Mouse (Mus musculus): ENCODE data around the gene Sap25.
"Not testable (repeated sequence)": the region's sequence is repeated elsewhere in the genome, so short reads cannot be mapped to it uniquely, and the experiment has no call there.

The Sap25 gene

GRCm38 (mm10) chr5:137641054-137641453, at the start of gene Sap25:
Sap25 (plus strand) TSS chr5:137641334.
- no peak for DNase-seq (ENCODE audit: extremely low spot score)

- DNase-seq (ENCODE audit: extremely low spot score) = no peak
These were observed 45.2 kb upstream of the Sap25 start for GRCm38 (mm10) chr5:137595921-137596320.

DNA sequence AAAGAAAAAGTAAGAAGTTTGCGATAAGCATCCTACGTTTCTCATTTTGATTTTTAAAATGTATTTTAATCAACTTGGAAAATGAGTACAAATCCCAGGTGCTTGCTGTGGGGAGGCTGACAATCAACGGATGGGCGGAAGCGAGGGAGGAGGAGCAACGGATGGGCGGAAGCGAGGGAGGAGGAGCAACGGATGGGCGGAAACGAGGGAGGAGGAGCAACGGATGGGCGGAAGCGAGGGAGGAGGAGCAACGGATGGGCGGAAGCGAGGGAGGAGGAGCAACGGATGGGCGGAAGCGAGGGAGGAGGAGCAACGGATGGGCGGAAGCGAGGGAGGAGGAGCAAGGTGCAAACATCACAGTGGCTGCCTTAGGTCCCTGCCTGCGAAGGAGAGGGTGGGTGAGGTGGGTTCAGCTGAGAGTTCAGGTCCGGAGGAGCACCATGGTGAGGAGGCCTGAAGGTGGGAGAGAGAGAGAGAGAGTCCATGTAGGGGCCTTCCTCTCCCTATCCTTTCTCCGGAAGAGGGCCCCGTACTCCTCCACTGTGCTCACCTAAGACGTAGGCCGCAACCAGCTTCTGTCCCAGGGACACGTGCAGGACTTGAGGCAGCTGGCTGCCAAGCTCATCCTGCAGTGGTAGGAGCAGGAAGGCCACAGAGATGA, 44.4 kb upstream of the Sap25 start:
- no peak for DNase-seq (ENCODE audit: extremely low spot score)

DNA sequence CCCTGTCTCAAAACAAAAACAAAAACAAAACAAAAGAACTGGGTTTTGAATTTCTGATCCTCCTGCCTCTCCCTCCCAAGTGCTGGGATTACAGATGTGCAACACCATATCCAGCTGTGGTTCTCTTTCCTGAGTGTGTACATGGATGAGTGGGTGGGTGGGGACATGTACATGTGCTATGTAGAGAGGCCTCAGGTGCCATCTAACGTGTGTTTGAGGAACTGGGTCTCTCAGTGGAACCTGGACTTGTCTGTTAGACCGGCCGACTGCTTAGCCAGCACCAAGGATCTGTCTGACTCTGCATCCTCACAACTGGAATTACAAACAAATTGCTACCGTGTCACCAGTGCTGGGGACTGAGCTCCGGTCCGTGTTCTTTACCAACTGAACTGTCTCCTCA, 43.5 kb upstream of the Sap25 start:
- DNase-seq (ENCODE audit: extremely low spot score) = no peak

GRCm38 (mm10) chr5:137598100-137598826, 42.9 kb upstream of the Sap25 start:
- DNase-seq (ENCODE audit: extremely low spot score) = no peak

- no peak for DNase-seq (ENCODE audit: extremely low spot score)
These were observed 41.5 kb upstream of the Sap25 start for GRCm38 (mm10) chr5:137599600-137599999.

GRCm38 (mm10) chr5:137600281-137600618, 40.9 kb upstream of the Sap25 start:
- peak; percentile 59 for DNase-seq (ENCODE audit: extremely low spot score)

DNA sequence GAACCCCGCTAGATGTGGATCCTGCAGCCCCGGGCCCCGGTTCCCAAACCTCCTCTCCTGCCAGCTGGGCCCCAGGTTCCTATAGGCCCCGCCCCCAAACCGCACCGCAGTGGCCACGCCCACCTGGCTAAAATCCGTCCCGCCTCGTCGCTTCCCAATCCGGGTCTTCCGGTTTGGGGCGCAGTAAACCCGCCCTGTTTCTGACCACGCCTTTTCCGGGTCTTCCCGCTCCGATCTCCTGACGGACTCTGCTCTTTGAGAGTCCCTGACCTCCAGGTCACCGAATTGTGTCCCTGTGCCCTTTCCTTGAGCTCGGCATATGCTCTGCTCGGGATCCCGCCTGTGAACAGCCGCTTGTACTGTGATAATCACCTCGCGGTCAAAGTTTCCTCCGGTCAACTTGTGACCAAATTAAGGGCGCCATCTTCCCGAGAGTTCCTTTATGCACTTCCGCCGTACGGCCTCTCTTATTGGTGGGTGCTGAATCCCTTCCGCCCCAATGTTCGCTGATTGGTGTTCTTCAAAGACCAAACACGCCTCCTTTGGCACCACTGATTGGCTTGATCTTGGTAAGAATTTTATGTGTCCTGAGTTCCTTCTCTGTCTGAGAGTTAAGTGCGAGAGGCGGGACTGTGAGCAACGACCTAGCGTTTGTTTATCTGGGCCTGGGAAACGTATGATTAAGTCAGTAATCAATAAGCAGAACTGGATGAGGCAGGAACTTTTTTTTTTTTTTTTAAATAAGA, 40.3 kb upstream of the Sap25 start, which contains the start of gene Mospd3:
TSS of gene Mospd3 (minus strand) at position 440 of the 746 bp plus-strand sequence.
- DNase-seq (ENCODE audit: extremely low spot score) = peak; percentile 97

DNA sequence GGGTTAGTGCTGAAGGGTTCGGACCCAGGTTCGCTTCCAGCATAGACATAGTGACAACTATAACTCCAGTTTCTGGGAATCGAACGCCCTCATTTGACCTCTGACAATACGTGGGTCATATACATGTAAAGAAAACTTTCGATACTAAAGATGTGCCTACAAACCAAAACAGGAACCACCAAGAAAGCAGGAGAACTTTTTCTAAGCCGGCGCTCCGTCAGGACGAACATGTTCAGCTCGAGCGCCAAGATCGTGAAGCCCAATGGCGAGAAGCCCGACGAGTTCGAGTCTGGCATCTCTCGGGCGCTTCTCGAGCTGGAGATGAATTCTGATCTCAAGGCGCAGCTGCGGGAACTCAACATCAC, 39.8 kb upstream of the Sap25 start:
- DNase-seq (ENCODE audit: extremely low spot score) = no peak

DNA sequence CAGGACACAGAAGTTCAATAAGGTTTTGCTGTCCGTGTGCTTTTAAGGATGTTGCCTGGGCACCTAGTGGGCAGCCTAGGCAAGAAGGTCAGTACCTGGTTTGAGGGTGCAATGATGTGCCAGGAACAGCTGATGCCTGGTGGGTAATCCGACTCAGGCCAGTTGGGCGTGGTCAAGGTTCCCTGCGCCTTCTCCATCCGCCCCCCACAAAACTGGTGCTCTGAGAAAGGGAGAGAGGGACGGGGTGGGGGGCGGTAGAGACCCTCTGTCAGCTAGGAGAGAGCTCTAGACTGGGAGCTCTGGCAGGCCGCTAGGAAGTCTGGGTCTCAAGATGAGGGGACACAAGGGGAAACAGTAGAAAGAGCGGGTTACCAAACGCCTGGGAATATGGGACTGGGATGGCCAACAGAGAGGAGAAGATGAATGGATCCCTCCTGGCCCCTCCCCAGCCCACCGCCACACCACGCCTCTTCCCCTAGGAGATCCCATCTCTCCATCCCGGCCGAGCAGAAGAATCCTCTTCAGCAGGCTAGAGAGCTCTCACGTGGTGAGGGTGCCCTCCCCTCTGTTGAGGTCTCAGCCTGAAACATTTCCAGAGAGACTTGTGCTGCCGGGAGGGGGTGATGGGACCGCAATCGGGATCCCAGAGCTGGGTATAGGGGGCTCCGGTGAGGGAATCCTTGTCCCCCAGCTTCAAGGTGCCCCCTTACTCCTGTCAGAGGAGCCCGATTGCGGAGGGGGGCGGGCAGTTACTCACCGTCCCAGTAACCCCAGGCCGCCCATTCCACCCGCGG, 33.1 kb upstream of the Sap25 start:
- DNase-seq (ENCODE audit: extremely low spot score) = no peak

- no peak for DNase-seq (ENCODE audit: extremely low spot score)
These were observed 32.4 kb upstream of the Sap25 start for GRCm38 (mm10) chr5:137608654-137609190.

GRCm38 (mm10) chr5:137609292-137609691, 31.8 kb upstream of the Sap25 start:
- no peak for DNase-seq (ENCODE audit: extremely low spot score)

DNA sequence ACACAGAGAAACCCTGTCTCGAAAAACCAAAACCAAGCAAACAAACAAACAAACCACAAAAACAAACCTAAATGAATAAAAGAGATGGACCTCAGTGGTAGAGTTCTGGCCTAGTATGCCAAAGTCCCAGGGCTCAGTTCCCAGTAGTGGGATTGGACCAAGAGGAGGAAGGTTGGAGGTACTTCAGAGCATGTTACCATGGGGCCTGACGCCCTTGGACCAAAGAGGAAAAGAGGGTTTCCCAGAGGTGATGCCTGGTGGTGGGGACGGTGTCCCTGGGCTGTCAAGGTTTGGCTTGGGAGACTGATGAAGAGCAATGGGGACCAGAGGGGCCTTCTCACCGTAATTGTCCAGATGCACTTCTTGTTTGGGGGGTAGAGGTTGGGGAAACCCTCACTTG, 31.1 kb upstream of the Sap25 start:
- DNase-seq (ENCODE audit: extremely low spot score) = no peak

- DNase-seq (ENCODE audit: extremely low spot score) = peak; percentile 87
These were observed 30.4 kb upstream of the Sap25 start for GRCm38 (mm10) chr5:137610548-137611244.

DNA sequence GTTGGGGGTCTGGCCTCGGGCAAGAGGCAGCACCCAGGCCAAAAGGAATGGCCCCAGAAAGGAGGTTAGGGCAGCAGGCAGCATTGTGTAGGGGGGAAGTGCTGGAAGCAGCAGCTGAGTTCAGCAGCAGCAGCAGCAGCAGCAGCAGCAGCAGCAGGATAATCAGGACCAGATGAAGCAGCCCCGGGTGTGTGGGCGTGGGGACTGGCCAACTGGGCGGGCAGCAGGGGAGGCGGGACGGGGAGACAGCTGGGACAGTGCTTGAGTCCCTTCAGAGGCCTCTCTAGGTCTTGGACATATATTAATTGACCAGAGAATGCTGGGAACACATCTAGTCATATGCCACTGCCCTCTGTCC, 29.9 kb upstream of the Sap25 start:
- peak; percentile 82 for DNase-seq (ENCODE audit: extremely low spot score)

GRCm38 (mm10) chr5:137613076-137613475, 28.1 kb upstream of the Sap25 start:
- no peak for DNase-seq (ENCODE audit: extremely low spot score)

- DNase-seq (ENCODE audit: extremely low spot score) = no peak
These were observed 27.6 kb upstream of the Sap25 start, which contains the start of gene Pcolce for GRCm38 (mm10) chr5:137613550-137613949. Pcolce (minus strand) TSS chr5:137613784.

GRCm38 (mm10) chr5:137614921-137615320, 26.2 kb upstream of the Sap25 start:
- not testable (repeated sequence) for DNase-seq (ENCODE audit: extremely low spot score)

GRCm38 (mm10) chr5:137615347-137615746, 25.8 kb upstream of the Sap25 start:
- no peak for DNase-seq (ENCODE audit: extremely low spot score)

GRCm38 (mm10) chr5:137623937-137624530, 17.1 kb upstream of the Sap25 start:
- no peak for DNase-seq (ENCODE audit: extremely low spot score)

- DNase-seq (ENCODE audit: extremely low spot score) = no peak
These were observed 13.1 kb upstream of the Sap25 start for GRCm38 (mm10) chr5:137627991-137628390.

All from embryo, embryonic 9.5 days (tissue).